Mouse (Mus musculus) liver, postnatal 0 days (tissue): ENCODE results near the gene Syngap1. TPM values are rescaled to one million over a fixed set of nuclear protein-coding genes. Genes with fewer than 3 reads are reported as not detected.

ENCODE experiments used
- ATAC-seq: fragments of 200-750 bp; cut with Nextera tagmentation; 2 replicates; pipeline ENCODE4 v1.8.0; 2017; ENCODE audit warnings: mild to moderate bottlenecking, moderate library complexity
- DNase-seq: peaks from one replicate; pipeline ENCODE4 v3.0.0-alpha.2; 2016
- H3K27ac ChIP-seq: fragments of 300-500 bp; sonication (generic); 2 replicates; pipeline ENCODE4 v1.5.1; 2014; ENCODE audit warnings: antibody characterized with exemption, moderate library complexity, mild to moderate bottlenecking, low read depth
- H3K27me3 ChIP-seq: fragments of 300-500 bp; sonication (generic); 2 replicates; pipeline ENCODE4 v1.6.1; 2014; ENCODE audit warnings: low read length, control low read depth, mixed read lengths; ENCODE audit not compliant: insufficient read depth
- H3K36me3 ChIP-seq: fragments of 300-500 bp; sonication (generic); replicated peaks from 2 replicates; pipeline ENCODE4 v1.6.1; 2014; ENCODE audit warnings: mild to moderate bottlenecking, control low read depth, low read length, moderate library complexity, mixed read lengths; ENCODE audit not compliant: insufficient read depth
- H3K4me1 ChIP-seq: fragments of 300-500 bp; sonication (generic); 2 replicates; pipeline ENCODE4 v1.6.1; 2014; ENCODE audit warnings: antibody characterized with exemption, mild to moderate bottlenecking, control low read depth; ENCODE audit not compliant: insufficient read depth
- H3K4me2 ChIP-seq: fragments of 300-500 bp; sonication (generic); 2 replicates; pipeline ENCODE4 v1.6.1; 2014; ENCODE audit warnings: low read depth, mild to moderate bottlenecking, low read length, moderate library complexity, mixed read lengths
- H3K4me3 ChIP-seq: fragments of 300-500 bp; sonication (generic); 2 replicates; pipeline ENCODE4 v1.5.1; 2014; ENCODE audit warnings: low read depth, low read length
- H3K9ac ChIP-seq: fragments of 300-500 bp; sonication (generic); replicated peaks from 2 replicates; pipeline ENCODE4 v1.6.1; 2014; ENCODE audit warnings: mild to moderate bottlenecking, moderate library complexity
- H3K9me3 ChIP-seq: fragments of 300-500 bp; sonication (generic); 2 replicates; pipeline ENCODE4 v1.6.1; 2016; ENCODE audit warnings: mild to moderate bottlenecking, control low read depth, low read length, mixed read lengths
- CTCF ChIP-seq: sonication (generic); IDR thresholded peaks from 2 replicates; pipeline ENCODE4 v1.5.1; 2016; ENCODE audit warnings: antibody characterized with exemption, low read depth
- EP300 ChIP-seq: IDR thresholded peaks from 2 replicates; pipeline ENCODE4 v1.6.1; 2016; ENCODE audit warnings: antibody characterized with exemption, low read depth, mild to moderate bottlenecking
- WGBS: fragments of 180-500 bp; shearing (Covaris S2); extraction: QIAGEN DNeasy Blood & Tissue Kit; methylation state at CpG from one replicate; pipeline ENCODE4 v1.1.7; 2014; ENCODE audit not compliant: insufficient replicate concordance; 5-methylcytosine and 5-hydroxymethylcytosine counted together
- polyA plus RNA-seq: library from polyadenylated mRNA; unstranded; fragments of >200 nt; fragmentation: Nextera tagmentation; extraction: Ambion mirVana; gene quantifications from 2 replicates; pipeline ENCODE4 v1.2.1, GENCODE M21; 2015

The Syngap1 gene
- polyA plus RNA-seq, 1 experiment from 2014 or later: 0.33 TPM

DNA sequence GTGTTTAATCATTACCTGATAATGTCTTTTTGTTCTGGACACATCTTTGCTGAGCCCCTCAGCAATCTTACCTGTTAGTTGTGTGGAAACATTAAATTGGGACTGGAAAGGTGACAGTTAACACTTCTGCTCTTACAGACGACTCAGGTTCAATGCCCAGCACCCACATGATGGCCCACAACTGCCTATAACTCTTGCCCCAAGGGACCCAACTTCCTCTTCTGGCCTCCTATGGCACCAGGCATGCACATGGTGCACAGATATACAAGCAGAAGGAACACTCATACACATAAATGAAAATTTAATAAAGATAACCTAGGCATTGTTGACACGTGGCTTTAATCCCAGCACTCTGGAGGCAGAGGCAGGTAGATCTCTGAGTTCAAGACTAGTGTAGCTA lies 38.4 kb downstream of the Syngap1 start:
- DNase-seq (no peak), ATAC-seq (no peak)
- Histone ChIP-seq H3K27ac (no peak overlapping the region), H3K4me2 (no peak overlapping the region), H3K4me1 (peaks cover under 1% of the 10 kb centered on the region), H3K36me3 (peaks cover 13% of the 10 kb centered on the region), H3K27me3 (no peaks in the 10 kb centered on the region), H3K9ac (no peak overlapping the region), H3K4me3 (no peak overlapping the region), H3K9me3 (no peaks in the 10 kb centered on the region)
- TF ChIP-seq EP300: no peak
- no peak for TF ChIP-seq CTCF
- 43% methylated on average over 2 of the region's 2 CpGs for WGBS

DNA sequence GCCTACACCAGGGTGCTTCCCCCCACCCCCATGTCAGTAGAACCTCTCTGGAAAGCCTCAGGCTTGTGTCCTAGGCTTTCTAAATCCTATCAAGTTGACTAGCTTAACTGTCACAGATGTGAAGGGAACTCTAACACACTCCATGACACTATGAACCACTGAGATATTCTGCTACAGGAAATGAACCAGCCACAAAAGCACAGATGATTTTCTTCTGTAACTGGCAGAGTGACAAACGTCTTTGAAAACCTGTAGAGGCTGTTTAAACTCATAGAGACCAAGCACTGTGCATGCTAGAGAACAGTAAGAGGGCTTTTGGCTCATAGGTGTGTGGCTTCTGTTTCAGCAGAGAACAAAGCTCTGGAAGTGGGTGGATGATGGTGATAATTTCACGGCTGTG lies 40.0 kb downstream of the Syngap1 start:
- H3K36me3 ChIP-seq: peaks cover 7% of the 10 kb centered on the region
- no peaks in the 10 kb centered on the region for H3K27me3 ChIP-seq
- ATAC-seq (no peak), DNase-seq (no peak)
- no peak overlapping the region for H3K4me2 ChIP-seq
- no peak overlapping the region for H3K9ac ChIP-seq
- H3K4me1 ChIP-seq: no peaks in the 10 kb centered on the region
- no peak overlapping the region for H3K4me3 ChIP-seq
- TF ChIP-seq EP300: no peak
- TF ChIP-seq CTCF: no peak
- H3K27ac ChIP-seq: no peak overlapping the region
- WGBS: 31% methylated on average over 2 of the region's 2 CpGs
- no peaks in the 10 kb centered on the region for H3K9me3 ChIP-seq

GRCm38 (mm10) chr17:26983382-26983781 lies 42.3 kb downstream of the Syngap1 start:
- WGBS: 88% methylated on average over 4 of the region's 4 CpGs
- Histone ChIP-seq H3K9me3 (0 out of 2 replicates have a peak, but pooled peaks cover 2% of the 10 kb centered on the region), H3K27ac (no peak overlapping the region), H3K27me3 (no peaks in the 10 kb centered on the region), H3K4me1 (no peaks in the 10 kb centered on the region), H3K36me3 (no peaks in the 10 kb centered on the region; the same call in 1 of the 2 replicates), H3K4me2 (no peak overlapping the region), H3K4me3 (no peak overlapping the region), H3K9ac (no peak overlapping the region)
- ATAC-seq (no peak), DNase-seq (no peak)
- TF ChIP-seq CTCF (no peak), EP300 (no peak)

- Histone ChIP-seq H3K27ac (peak overlapping the region; percentile 39; the same call in 1 of the 2 replicates), H3K4me3 (no peak overlapping the region), H3K9me3 (0 out of 2 replicates have a peak, but pooled peaks cover 2% of the 10 kb centered on the region), H3K4me2 (peak overlapping the region; percentile 36), H3K27me3 (no peaks in the 10 kb centered on the region), H3K36me3 (no peaks in the 10 kb centered on the region), H3K9ac (no peak overlapping the region), H3K4me1 (no peaks in the 10 kb centered on the region)
- peak; percentile 55 for DNase-seq
- ATAC-seq: peak; percentile 93
- WGBS: 70% methylated on average over 10 of the region's 10 CpGs
- TF ChIP-seq CTCF: no peak
- peak; percentile 9; the same call in 1 of the 2 replicates for TF ChIP-seq EP300
Observed at GRCm38 (mm10) chr17:26985503-26986179, 44.6 kb downstream of the Syngap1 start.

GRCm38 (mm10) chr17:26990521-26990920 lies 49.5 kb downstream of the Syngap1 start:
- Histone ChIP-seq H3K27me3 (no peaks in the 10 kb centered on the region), H3K4me1 (no peaks in the 10 kb centered on the region), H3K27ac (no peak overlapping the region), H3K4me3 (no peak overlapping the region), H3K9me3 (0 out of 2 replicates have a peak, but pooled peaks cover 2% of the 10 kb centered on the region), H3K4me2 (no peak overlapping the region), H3K36me3 (no peaks in the 10 kb centered on the region), H3K9ac (no peak overlapping the region)
- no peak for ATAC-seq
- DNase-seq: no peak
- TF ChIP-seq EP300: no peak
- no peak for TF ChIP-seq CTCF

DNA sequence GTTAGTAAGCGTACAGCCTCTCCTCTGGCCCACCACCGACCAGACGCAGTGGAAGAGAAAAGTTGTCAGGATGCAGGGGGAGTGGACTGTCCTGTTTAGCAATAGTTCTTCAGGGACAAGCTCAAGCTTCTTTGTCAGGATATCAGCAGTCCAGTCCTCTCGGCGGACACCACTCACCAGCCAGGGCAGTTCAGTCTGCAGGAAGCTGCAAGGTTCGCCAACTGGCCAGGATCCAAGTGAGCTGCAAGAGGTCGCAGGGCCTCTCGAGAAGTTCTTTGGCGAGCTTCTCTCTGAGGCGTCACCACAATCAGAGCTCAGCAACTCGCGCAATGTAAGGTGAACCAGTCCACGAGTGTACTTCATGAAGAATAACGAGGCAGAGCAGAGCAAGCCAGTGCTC lies 53.4 kb downstream of the Syngap1 start:
- Histone ChIP-seq H3K9me3 (no peaks in the 10 kb centered on the region), H3K4me3 (no peak overlapping the region), H3K27ac (peak overlapping the region; percentile 53), H3K9ac (no peak overlapping the region), H3K4me1 (no peaks in the 10 kb centered on the region), H3K27me3 (no peaks in the 10 kb centered on the region), H3K36me3 (no peaks in the 10 kb centered on the region), H3K4me2 (no peak overlapping the region)
- TF ChIP-seq EP300: no peak
- no peak for TF ChIP-seq CTCF
- DNase-seq (peak; percentile 59), ATAC-seq (no peak)
- WGBS: 65% methylated on average over 14 of the region's 14 CpGs
